Mouse (Mus musculus) forebrain, embryonic 16.5 days (tissue): ENCODE results near the gene Orc2. TPM values are rescaled to one million over a fixed set of nuclear protein-coding genes. Genes with fewer than 3 reads are reported as not detected.

ENCODE experiments used
- ATAC-seq: fragments of 200-750 bp; cut with Nextera tagmentation; 2 replicates; pipeline ENCODE4 v1.8.0; 2017; ENCODE audit warnings: mild to moderate bottlenecking, moderate library complexity
- H3K27ac ChIP-seq: fragments of 300-500 bp; sonication (generic); 2 replicates; pipeline ENCODE4 v1.5.1; 2014; ENCODE audit warnings: low read length, control low read depth
- H3K27me3 ChIP-seq: fragments of 300-500 bp; sonication (generic); replicated peaks from 2 replicates; pipeline ENCODE4 v1.6.1; 2014; ENCODE audit warnings: low read length; ENCODE audit not compliant: control insufficient read depth, insufficient read depth
- H3K36me3 ChIP-seq: fragments of 300-500 bp; sonication (generic); 2 replicates; pipeline ENCODE4 v1.6.1; 2014; ENCODE audit not compliant: control insufficient read depth, insufficient read depth
- H3K4me1 ChIP-seq: fragments of 300-500 bp; sonication (generic); replicated peaks from 2 replicates; pipeline ENCODE4 v1.6.1; 2014; ENCODE audit warnings: low read length; ENCODE audit not compliant: control insufficient read depth, insufficient read depth
- H3K4me2 ChIP-seq: fragments of 300-500 bp; sonication (generic); 2 replicates; pipeline ENCODE4 v1.6.1; 2014; ENCODE audit warnings: mild to moderate bottlenecking, low read length, control low read depth
- H3K4me3 ChIP-seq: fragments of 300-500 bp; sonication (generic); replicated peaks from 2 replicates; pipeline ENCODE4 v1.5.1; 2014; ENCODE audit warnings: mild to moderate bottlenecking, low read length, control low read depth
- H3K9ac ChIP-seq: fragments of 300-500 bp; sonication (generic); replicated peaks from 2 replicates; pipeline ENCODE4 v1.6.1; 2014; ENCODE audit warnings: low read depth, low read length, control low read depth
- H3K9me3 ChIP-seq: fragments of 300-500 bp; sonication (generic); 2 replicates; pipeline ENCODE4 v1.6.1; 2016; ENCODE audit warnings: low read length; ENCODE audit not compliant: control insufficient read depth
- WGBS: fragments of 180-500 bp; shearing (Covaris S2); extraction: QIAGEN DNeasy Blood & Tissue Kit; methylation state at CpG from one replicate; pipeline ENCODE4 v1.1.7; 2014; 5-methylcytosine and 5-hydroxymethylcytosine counted together
- polyA plus RNA-seq: library from polyadenylated mRNA; unstranded; fragments of >200 nt; fragmentation: Nextera tagmentation; extraction: Ambion mirVana; gene quantifications from 2 replicates; pipeline ENCODE4 v1.2.1, GENCODE M21; 2015

Orc2 gene
- polyA plus RNA-seq, result 29.6 TPM in 2 replicates

- Histone ChIP-seq H3K27me3 (no peaks in the 10 kb centered on the region), H3K36me3 (peaks cover 13% of the 10 kb centered on the region), H3K27ac (peak within 1 kb of the TSS; percentile 77), H3K4me2 (peak within 1 kb of the TSS; percentile 94), H3K9me3 (peaks cover 15% of the 10 kb centered on the region), H3K4me3 (peak within 1 kb of the TSS; percentile 100), H3K9ac (peak within 1 kb of the TSS; percentile 86), H3K4me1 (peaks cover 18% of the 10 kb centered on the region)
- WGBS, result under 1% methylated on average over 56 of the region's 64 CpGs
- ATAC-seq, result peak; percentile 100
These were observed at the start of gene Orc2 for GRCm38 (mm10) chr1:58504577-58505254. Gene Orc2 (minus strand): TSS chr1:58505109.

- Histone ChIP-seq H3K4me2 (no peak overlapping the region), H3K4me1 (no peaks in the 10 kb centered on the region), H3K36me3 (peaks cover 25% of the 10 kb centered on the region), H3K9ac (no peak overlapping the region), H3K27ac (no peak overlapping the region), H3K4me3 (no peak overlapping the region), H3K9me3 (no peaks in the 10 kb centered on the region), H3K27me3 (no peaks in the 10 kb centered on the region)
- WGBS, result 82% methylated on average over 1 of the region's 1 CpGs
- no peak for ATAC-seq
These were observed 36.5 kb upstream of the Orc2 start for GRCm38 (mm10) chr1:58541386-58541785.

- H3K27ac ChIP-seq, result no peak overlapping the region
- H3K9ac ChIP-seq, result no peak overlapping the region
- H3K4me2 ChIP-seq, result no peak overlapping the region
- WGBS, result 100% methylated on average over 3 of the region's 3 CpGs
- H3K9me3 ChIP-seq, result peaks cover 15% of the 10 kb centered on the region
- peaks cover 18% of the 10 kb centered on the region for H3K4me1 ChIP-seq
- peaks cover 6% of the 10 kb centered on the region for H3K36me3 ChIP-seq
- H3K4me3 ChIP-seq, result no peak overlapping the region
- ATAC-seq, result no peak
- no peaks in the 10 kb centered on the region for H3K27me3 ChIP-seq
These were observed 2.3 kb upstream of the Orc2 start for GRCm38 (mm10) chr1:58507249-58507648.

GRCm38 (mm10) chr1:58503793-58504370, 1.0 kb downstream of the Orc2 start:
- Histone ChIP-seq H3K27ac (no peak overlapping the region; the same call in 1 of the 2 replicates), H3K4me2 (peak overlapping the region; percentile 94), H3K36me3 (peaks cover 18% of the 10 kb centered on the region), H3K27me3 (no peaks in the 10 kb centered on the region), H3K9ac (peak overlapping the region; percentile 86), H3K9me3 (peaks cover 12% of the 10 kb centered on the region), H3K4me3 (peak overlapping the region; percentile 100), H3K4me1 (peaks cover 18% of the 10 kb centered on the region)
- 25% methylated on average over 9 of the region's 9 CpGs for WGBS
- no peak for ATAC-seq

GRCm38 (mm10) chr1:58503134-58503533, 1.8 kb downstream of the Orc2 start:
- H3K36me3 ChIP-seq, result peaks cover 18% of the 10 kb centered on the region
- no peak overlapping the region for H3K27ac ChIP-seq
- no peak overlapping the region for H3K4me2 ChIP-seq
- no peak for ATAC-seq
- H3K27me3 ChIP-seq, result no peaks in the 10 kb centered on the region
- H3K4me3 ChIP-seq, result no peak overlapping the region
- no peak overlapping the region for H3K9ac ChIP-seq
- peaks cover 10% of the 10 kb centered on the region for H3K9me3 ChIP-seq
- peaks cover 18% of the 10 kb centered on the region for H3K4me1 ChIP-seq

DNA sequence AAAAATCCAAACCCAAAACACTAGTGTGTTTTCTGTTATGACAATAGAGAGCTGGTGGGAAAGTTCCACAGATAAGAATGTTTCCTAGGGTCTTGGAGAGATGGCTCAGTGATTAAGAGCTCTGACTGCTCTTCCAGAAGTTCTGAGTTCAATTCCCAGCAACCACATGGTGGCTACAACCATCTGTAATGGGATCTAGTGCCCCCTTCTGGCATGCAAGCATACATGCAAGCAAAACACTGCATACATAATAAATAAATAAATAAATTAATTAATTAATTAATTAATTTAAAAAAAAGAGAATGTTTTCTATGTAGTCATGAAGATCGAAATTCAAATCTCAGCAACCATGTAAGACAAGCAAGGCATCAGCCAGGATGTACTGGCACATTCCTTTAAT, 6.2 kb downstream of the Orc2 start:
- H3K4me3 ChIP-seq, result no peak overlapping the region
- 100% methylated on average over 1 of the region's 1 CpGs for whole genome bisulfite sequencing
- ATAC-seq, result no peak
- no peaks in the 10 kb centered on the region for H3K9me3 ChIP-seq
- no peak overlapping the region for H3K27ac ChIP-seq
- no peak overlapping the region for H3K4me2 ChIP-seq
- H3K9ac ChIP-seq, result no peak overlapping the region
- H3K36me3 ChIP-seq, result peaks cover 29% of the 10 kb centered on the region
- peaks cover 9% of the 10 kb centered on the region for H3K4me1 ChIP-seq
- H3K27me3 ChIP-seq, result no peaks in the 10 kb centered on the region

GRCm38 (mm10) chr1:58497678-58498077, 7.2 kb downstream of the Orc2 start:
- H3K36me3 ChIP-seq, result peaks cover 29% of the 10 kb centered on the region
- ATAC-seq, result no peak
- no peaks in the 10 kb centered on the region for H3K9me3 ChIP-seq
- no peak overlapping the region for H3K4me2 ChIP-seq
- no peaks in the 10 kb centered on the region for H3K4me1 ChIP-seq
- no peak overlapping the region for H3K9ac ChIP-seq
- H3K4me3 ChIP-seq, result no peak overlapping the region
- 95% methylated on average over 4 of the region's 4 CpGs for WGBS
- no peaks in the 10 kb centered on the region for H3K27me3 ChIP-seq
- H3K27ac ChIP-seq, result no peak overlapping the region

GRCm38 (mm10) chr1:58495603-58496002, 9.3 kb downstream of the Orc2 start:
- Histone ChIP-seq H3K9me3 (no peaks in the 10 kb centered on the region), H3K27ac (no peak overlapping the region), H3K4me2 (no peak overlapping the region), H3K4me3 (no peak overlapping the region), H3K4me1 (no peaks in the 10 kb centered on the region), H3K9ac (no peak overlapping the region), H3K27me3 (no peaks in the 10 kb centered on the region), H3K36me3 (peaks cover 42% of the 10 kb centered on the region)
- no peak for ATAC-seq
- WGBS, result 94% methylated on average over 6 of the region's 6 CpGs

DNA sequence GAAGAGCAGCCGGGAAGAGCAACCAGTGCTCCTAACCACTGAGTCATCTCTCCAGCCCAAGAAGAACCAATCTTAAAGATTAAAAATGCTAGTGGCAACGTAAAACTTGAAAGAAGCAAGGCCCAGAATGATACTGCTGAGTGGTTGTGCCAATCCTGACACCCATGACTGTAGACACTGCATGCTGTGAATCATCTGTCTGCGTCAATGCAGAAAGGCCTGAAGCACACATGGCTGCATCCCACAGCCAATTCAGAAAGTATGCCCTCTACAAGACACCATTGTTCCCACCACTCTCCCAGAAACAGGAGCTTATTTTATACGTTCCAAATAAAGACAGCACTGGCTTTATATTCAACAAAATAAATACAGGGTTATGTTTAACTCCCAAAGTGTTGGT, 22.3 kb downstream of the Orc2 start:
- no peaks in the 10 kb centered on the region for H3K27me3 ChIP-seq
- ATAC-seq, result no peak
- no peak overlapping the region for H3K4me3 ChIP-seq
- H3K4me2 ChIP-seq, result no peak overlapping the region
- H3K27ac ChIP-seq, result no peak overlapping the region
- H3K36me3 ChIP-seq, result peaks cover 34% of the 10 kb centered on the region
- H3K9me3 ChIP-seq, result no peaks in the 10 kb centered on the region
- 95% methylated on average over 4 of the region's 4 CpGs for WGBS
- no peak overlapping the region for H3K9ac ChIP-seq
- no peaks in the 10 kb centered on the region for H3K4me1 ChIP-seq
